Mouse (Mus musculus) limb, embryonic 10.5 days (tissue): Measurements from ENCODE around the gene Pank2. TPM values are rescaled to one million over a fixed set of nuclear protein-coding genes. Genes with fewer than 3 reads are reported as not detected.

Experiments used
- DNase-seq: peaks from one replicate; pipeline ENCODE4 v3.0.0-alpha.2; 2017; ENCODE audit warnings: low spot score
- H3K27ac ChIP-seq: fragments of 300-500 bp; sonication (generic); 2 replicates; pipeline ENCODE4 v1.5.1; 2016; ENCODE audit warnings: mild to moderate bottlenecking
- H3K27me3 ChIP-seq: fragments of 300-500 bp; sonication (generic); 2 replicates; pipeline ENCODE4 v1.6.1; 2016; ENCODE audit warnings: low read depth, mild to moderate bottlenecking; ENCODE audit not compliant: poor library complexity, severe bottlenecking
- H3K36me3 ChIP-seq: fragments of 300-500 bp; sonication (generic); 2 replicates; pipeline ENCODE4 v1.6.1; 2016; ENCODE audit warnings: mild to moderate bottlenecking, moderate library complexity
- H3K4me1 ChIP-seq: fragments of 300-500 bp; sonication (generic); 2 replicates; pipeline ENCODE4 v1.6.1; 2016
- H3K4me3 ChIP-seq: fragments of 300-500 bp; sonication (generic); 2 replicates; pipeline ENCODE4 v1.5.1; 2016; ENCODE audit warnings: mild to moderate bottlenecking, moderate library complexity
- H3K9me3 ChIP-seq: fragments of 300-500 bp; sonication (generic); replicated peaks from 2 replicates; pipeline ENCODE4 v1.6.1; 2016; ENCODE audit warnings: mild to moderate bottlenecking
- WGBS: fragments of 180-500 bp; shearing (Covaris S2); methylation state at CpG from one replicate; pipeline ENCODE4 v1.1.7; 2016; 5-methylcytosine and 5-hydroxymethylcytosine counted together
- polyA plus RNA-seq: library from polyadenylated mRNA; unstranded; fragments of >200 nt; fragmentation: Nextera tagmentation; extraction: Ambion mirVana; gene quantifications from 2 replicates; pipeline ENCODE4 v1.2.1, GENCODE M21; 2016

The Pank2 gene
- polyA plus RNA-seq, 1 experiment from 2014 or later, result 46.3 TPM

DNA sequence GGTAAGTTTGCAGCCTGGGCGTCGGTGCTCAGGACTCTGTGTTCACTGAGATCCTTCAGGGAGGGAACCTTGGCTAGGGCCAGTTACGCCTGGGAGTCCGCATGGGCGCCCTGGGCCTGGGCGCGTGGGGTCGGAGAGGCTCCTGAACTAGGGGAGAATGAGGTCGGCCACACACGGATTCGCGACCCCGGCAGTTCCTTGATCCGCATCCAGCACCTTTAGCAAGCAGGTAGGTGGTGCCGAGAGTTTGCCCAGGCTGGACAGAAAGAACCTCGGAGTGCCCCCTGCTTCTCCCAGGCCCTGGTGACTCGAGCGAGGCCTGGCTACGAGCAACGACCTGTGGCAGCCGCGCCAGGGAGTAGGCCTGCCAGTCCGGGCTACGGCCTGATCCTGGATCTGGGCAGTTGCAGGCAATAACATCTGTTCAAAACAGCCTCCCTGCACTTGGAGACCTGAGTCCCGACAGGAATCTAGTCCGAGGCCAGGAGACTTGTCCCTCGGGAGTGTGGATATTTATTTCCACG is 28.1 kb upstream of the Pank2 start:
- DNase-seq, result no peak
- Histone ChIP-seq H3K4me1 (peaks cover 27% of the 10 kb centered on the region), H3K36me3 (peaks cover 12% of the 10 kb centered on the region), H3K27me3 (no peaks in the 10 kb centered on the region), H3K4me3 (peak overlapping the region; percentile 66), H3K27ac (peak overlapping the region; percentile 82), H3K9me3 (no peaks in the 10 kb centered on the region)
- 14% methylated on average over 28 of the region's 28 CpGs for WGBS

DNA sequence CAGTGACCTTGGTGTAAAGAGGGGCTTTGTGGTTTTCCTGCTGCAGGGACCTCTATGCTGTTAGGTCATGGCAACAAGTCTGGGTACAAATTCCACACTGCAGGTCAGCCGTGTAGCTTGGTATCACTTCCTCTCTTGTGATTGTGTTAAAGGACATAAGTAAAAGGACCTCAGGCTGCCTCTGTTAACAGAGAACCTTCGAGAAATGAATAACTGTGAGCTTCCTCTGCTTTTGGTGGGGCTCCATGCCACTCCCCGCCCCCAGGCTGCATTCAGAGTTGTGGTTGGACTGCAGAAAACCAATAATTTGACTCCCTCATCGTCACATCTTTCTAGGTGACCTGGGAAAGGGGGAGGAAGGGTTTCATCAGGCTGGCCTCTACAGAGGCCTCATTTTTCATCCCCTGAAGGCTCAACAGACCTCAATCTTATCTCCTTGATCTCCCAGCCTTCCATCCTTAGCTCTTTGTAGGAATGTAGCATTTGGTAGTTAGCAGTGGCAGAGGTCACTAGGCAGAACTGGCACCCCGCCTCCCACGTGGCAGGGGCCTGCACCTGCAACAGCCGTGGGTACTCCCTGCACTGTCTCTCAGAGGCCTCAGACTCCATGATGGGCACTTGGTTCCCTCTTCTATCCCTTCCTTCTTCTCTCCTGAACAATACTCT is 27.2 kb upstream of the Pank2 start:
- H3K9me3 ChIP-seq, result no peaks in the 10 kb centered on the region
- H3K27ac ChIP-seq, result no peak overlapping the region
- WGBS, result 74% methylated on average over 7 of the region's 7 CpGs
- peaks cover 22% of the 10 kb centered on the region for H3K36me3 ChIP-seq
- no peaks in the 10 kb centered on the region for H3K27me3 ChIP-seq
- peaks cover 27% of the 10 kb centered on the region for H3K4me1 ChIP-seq
- no peak for DNase-seq
- H3K4me3 ChIP-seq, result peak overlapping the region; percentile 66

- Histone ChIP-seq H3K27ac (no peak overlapping the region), H3K4me3 (no peak overlapping the region)
Measured at GRCm38 (mm10) chr2:131242180-131242579, 20.1 kb upstream of the Pank2 start.

DNA sequence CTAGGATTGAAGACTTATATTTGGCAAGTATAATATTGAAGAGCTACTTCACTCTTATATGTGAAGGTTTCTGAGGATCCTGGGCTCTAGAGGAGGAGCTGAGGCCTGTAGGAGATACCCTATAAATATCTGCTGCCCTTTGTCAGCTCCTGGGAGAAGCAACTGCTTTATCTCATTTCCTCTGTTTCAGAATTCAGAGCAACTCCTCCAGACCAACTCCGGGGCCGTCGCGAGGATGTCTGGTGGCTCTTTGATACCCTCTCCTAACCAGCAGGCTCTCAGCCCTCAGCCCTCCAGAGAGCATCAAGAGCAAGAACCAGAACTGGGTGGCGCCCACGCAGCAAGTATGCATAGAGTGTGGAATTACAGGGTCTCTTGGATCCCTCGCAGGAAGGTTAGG is 19.4 kb upstream of the Pank2 start:
- peaks cover 93% of the 10 kb centered on the region for H3K36me3 ChIP-seq
- H3K4me3 ChIP-seq, result no peak overlapping the region
- WGBS, result 90% methylated on average over 7 of the region's 7 CpGs
- no peak for DNase-seq
- no peaks in the 10 kb centered on the region for H3K27me3 ChIP-seq
- no peaks in the 10 kb centered on the region for H3K4me1 ChIP-seq
- no peaks in the 10 kb centered on the region for H3K9me3 ChIP-seq
- H3K27ac ChIP-seq, result no peak overlapping the region

More at GRCm38 (mm10) chr2:131242180-131242579, 20.1 kb upstream of the Pank2 start:
- no peaks in the 10 kb centered on the region for H3K27me3 ChIP-seq
- peaks cover 92% of the 10 kb centered on the region for H3K36me3 ChIP-seq
- no peaks in the 10 kb centered on the region for H3K4me1 ChIP-seq
- no peak for DNase-seq
- no peaks in the 10 kb centered on the region for H3K9me3 ChIP-seq

DNA sequence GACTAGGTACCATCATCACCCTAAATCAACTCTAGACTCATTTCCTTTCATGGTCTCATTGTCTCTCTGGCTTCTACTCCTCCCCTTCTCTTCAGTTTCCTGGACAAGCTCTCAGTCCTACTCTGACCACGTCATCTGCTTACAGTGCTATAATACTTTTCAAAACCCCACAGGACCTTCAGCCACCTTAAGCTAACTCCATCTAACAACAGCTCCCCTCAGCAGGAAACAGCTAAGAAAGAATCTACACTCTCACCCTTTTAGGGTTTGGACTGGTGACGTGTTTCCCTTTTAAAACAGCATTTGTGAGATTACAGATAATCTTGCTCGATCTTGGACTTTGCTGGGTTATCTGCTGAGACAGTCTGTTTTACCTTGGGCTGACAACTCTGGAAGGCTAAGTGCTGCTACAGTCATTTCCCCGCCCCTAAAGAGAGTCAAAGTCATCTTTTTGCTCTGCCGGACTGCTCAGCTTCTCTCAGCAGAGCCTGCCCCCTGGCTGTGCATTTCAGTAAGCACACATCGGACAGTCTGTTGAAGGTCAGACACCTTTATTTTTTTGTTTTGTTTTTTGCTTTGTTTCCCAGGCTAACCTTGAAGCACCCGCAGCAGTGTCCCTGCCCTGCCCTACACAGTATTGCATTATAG is 8.5 kb upstream of the Pank2 start:
- H3K36me3 ChIP-seq, result peaks cover 7% of the 10 kb centered on the region; the same call in 1 of the 2 replicates
- H3K27me3 ChIP-seq, result no peaks in the 10 kb centered on the region
- peaks cover 15% of the 10 kb centered on the region for H3K4me1 ChIP-seq
- H3K4me3 ChIP-seq, result no peak overlapping the region
- WGBS, result 34% methylated on average over 7 of the region's 7 CpGs
- H3K27ac ChIP-seq, result peak overlapping the region; percentile 68
- H3K9me3 ChIP-seq, result no peaks in the 10 kb centered on the region
- peak; percentile 62 for DNase-seq

DNA sequence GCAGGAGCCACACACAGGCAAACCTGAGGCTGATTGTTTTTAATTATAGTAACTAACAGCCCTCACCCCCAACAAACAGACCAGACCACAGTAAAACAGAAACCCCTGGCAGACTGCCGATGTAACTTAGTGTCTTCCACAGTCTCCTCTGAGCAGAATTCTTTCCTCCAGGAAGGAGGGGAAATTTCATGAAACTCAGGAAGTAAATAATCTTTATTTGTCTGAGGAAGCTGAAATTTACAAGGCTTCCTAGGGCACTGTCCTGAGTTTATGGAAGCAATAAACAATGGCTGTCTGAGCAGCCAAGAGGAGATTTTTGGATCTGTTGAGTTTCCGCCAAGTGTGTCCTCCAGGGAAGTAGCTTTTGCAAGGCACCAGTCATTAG is 8.0 kb upstream of the Pank2 start:
- H3K27ac ChIP-seq, result peak overlapping the region; percentile 68
- no peak for DNase-seq
- WGBS, result 62% methylated on average over 2 of the region's 2 CpGs

DNA sequence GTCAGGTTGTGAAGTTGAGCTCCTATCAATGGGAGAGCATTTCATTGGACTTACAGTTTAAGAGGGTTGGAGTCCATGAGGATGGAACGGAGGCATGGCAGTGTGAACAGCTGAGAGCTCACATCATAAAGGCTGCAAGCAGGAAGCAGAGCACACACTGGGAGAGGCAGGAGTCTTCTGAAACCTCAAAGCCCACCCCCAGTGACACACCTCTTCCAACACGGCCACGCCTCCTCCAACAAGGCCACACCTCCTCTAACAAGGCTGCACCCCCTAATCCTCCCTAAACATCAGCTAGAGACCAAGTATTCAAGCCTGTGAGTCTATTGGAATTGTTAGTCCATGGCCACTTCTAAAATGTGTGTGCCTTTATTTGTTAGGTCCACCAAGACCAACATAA is 6.6 kb upstream of the Pank2 start:
- no peak for DNase-seq
- peaks cover 19% of the 10 kb centered on the region for H3K4me1 ChIP-seq
- no peaks in the 10 kb centered on the region for H3K27me3 ChIP-seq
- no peaks in the 10 kb centered on the region for H3K36me3 ChIP-seq
- WGBS, result 56% methylated on average over 3 of the region's 3 CpGs
- no peak overlapping the region for H3K27ac ChIP-seq
- no peak overlapping the region for H3K4me3 ChIP-seq
- no peaks in the 10 kb centered on the region for H3K9me3 ChIP-seq

More for the DNA sequence above, 8.0 kb upstream of the Pank2 start:
- peaks cover 15% of the 10 kb centered on the region for H3K4me1 ChIP-seq
- no peaks in the 10 kb centered on the region for H3K27me3 ChIP-seq
- H3K36me3 ChIP-seq, result 0 out of 2 replicates have a peak, but pooled peaks cover 2% of the 10 kb centered on the region
- H3K9me3 ChIP-seq, result no peaks in the 10 kb centered on the region
- no peak overlapping the region for H3K4me3 ChIP-seq

- WGBS, result 79% methylated on average over 8 of the region's 8 CpGs
- no peak for DNase-seq
- Histone ChIP-seq H3K27ac (no peak overlapping the region), H3K27me3 (no peaks in the 10 kb centered on the region), H3K36me3 (no peaks in the 10 kb centered on the region), H3K4me3 (no peak overlapping the region), H3K9me3 (no peaks in the 10 kb centered on the region), H3K4me1 (peaks cover 33% of the 10 kb centered on the region)
Measured at GRCm38 (mm10) chr2:131258693-131259092, 3.6 kb upstream of the Pank2 start.

DNA sequence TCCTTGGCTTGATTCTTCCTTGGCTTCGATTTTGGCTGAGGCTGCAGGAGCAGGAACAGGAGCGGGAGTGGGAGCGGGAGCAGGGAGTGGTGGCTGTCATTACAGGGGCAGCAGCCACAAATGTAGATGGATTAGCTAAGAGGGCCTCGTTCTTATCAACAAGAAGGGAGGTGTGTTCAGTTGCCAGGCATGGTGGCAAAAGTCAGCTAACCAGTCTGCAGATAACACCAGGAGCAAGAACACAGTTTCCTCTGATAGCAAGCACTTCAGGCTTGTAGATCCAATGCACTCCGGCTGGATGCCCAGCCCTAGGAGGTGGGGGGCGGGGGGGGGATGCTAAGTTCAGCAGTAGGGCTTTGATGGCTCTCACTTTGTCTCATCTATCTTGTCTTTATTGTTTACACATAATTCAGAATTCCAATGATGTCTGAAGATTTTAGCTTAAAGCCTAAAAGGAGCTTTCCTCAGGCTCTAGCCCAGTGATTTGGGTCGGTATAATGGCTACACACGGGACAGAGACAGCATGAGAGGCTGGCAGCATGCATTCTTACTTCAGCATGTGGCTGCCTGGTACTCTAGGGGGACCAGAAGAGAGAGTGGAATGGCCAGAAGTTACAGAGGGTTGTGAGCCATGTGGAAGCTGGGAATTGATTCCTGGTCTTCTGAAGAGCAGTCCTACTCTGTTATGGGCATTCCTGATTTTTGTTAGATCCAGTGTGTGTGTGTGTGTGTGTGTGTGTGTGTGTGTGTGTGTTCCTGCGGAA is 1.6 kb upstream of the Pank2 start:
- Histone ChIP-seq H3K4me3 (no peak overlapping the region), H3K4me1 (peaks cover 38% of the 10 kb centered on the region), H3K36me3 (0 out of 2 replicates have a peak, but pooled peaks cover 3% of the 10 kb centered on the region), H3K9me3 (no peaks in the 10 kb centered on the region), H3K27ac (peak overlapping the region; percentile 99), H3K27me3 (no peaks in the 10 kb centered on the region)
- no peak for DNase-seq
- 58% methylated on average over 9 of the region's 9 CpGs for WGBS

DNA sequence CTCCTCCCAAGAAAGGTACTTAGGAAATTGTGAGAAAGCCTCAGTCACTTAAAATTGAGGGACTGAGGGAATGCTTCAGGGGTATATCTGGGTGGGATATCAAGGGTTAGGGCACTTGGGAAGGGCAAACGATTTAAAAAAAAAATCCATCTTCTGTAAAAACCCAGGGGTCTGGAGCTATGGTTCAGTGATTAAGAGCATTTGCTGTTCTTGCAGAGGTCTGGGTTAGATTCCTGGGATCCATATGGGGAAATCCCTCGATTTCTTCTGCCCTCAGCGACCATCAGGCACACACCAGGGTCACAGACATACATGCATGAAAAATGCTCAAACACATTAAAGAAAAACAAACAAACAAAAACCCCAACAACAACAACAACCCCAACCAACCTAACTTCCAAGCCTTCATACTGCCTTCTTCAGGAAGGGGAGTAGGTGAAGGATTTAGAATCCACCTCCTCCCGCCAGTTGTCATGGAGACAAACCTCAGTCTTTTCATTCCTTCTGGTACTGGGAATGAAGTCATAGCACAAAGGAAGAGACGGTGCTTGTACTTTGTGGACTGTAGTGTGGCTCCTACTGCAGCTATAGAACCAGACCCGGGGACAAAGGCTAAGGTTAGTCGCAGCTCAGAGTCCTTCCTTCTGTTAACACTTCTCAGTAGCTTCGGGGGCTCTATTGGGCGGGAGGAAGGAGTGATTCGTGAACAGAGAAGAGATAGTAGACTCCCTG is 648 bp upstream of the Pank2 start:
- no peak for DNase-seq
- WGBS, result 7% methylated on average over 10 of the region's 10 CpGs
- H3K27me3 ChIP-seq, result no peaks in the 10 kb centered on the region
- no peaks in the 10 kb centered on the region for H3K9me3 ChIP-seq
- H3K4me3 ChIP-seq, result peak overlapping the region; percentile 86
- H3K36me3 ChIP-seq, result 0 out of 2 replicates have a peak, but pooled peaks cover 5% of the 10 kb centered on the region
- H3K4me1 ChIP-seq, result peaks cover 38% of the 10 kb centered on the region
- peak overlapping the region; percentile 99 for H3K27ac ChIP-seq

DNA sequence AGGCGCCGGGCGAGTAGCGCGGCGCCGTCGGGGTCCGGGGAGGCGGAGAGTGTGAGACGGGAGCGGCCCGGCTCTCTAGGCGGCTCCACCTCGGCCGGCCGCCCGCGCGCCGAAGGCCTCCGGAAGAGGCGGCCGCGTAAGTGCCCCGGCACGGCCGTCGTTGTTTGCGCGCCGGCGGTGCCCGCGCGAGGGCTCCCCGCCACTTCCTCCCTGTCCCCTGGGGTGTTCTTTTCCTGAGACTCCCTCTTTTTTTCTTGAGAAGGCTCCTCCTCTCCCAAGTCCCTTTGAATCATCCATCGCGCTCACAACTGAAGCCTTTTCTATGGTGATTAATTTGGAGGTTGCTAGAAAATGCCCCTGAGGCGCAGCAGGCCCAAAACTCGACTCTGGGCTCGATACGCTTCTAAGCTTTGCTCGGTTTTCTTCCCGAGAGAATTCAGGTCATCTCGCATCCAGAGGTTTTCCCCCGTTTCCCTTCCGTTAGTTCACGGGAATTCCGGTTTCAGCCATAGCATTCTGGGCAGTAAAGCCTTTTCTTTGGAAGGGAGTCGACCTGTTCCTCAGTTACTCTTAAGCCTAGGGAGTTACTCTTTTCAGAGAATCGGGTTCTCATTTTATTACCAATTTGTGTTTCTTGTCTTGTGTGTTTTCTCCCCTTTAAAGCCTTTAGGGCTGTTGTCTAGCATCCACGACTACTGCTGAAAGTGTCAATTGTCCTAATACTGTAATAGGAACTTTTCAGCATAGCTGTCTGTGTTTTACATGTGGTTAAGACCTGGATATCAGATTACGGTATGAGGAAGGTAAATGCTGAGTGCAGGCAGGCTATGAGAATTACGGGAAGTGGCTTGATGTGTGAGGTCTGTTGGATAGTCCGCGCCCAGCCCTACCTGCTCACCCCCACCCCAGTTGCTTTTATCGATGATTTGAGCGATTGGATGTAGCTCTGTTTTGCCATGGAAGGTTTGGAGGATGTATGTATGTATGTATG is 680 bp downstream of the Pank2 start:
- Histone ChIP-seq H3K9me3 (no peaks in the 10 kb centered on the region), H3K27me3 (no peaks in the 10 kb centered on the region), H3K27ac (peak overlapping the region; percentile 99), H3K4me1 (peaks cover 38% of the 10 kb centered on the region), H3K4me3 (peak overlapping the region; percentile 86), H3K36me3 (peaks cover 13% of the 10 kb centered on the region)
- no peak for DNase-seq
- WGBS, result under 1% methylated on average over 59 of the region's 59 CpGs
